Mouse (Mus musculus) frontal cortex, postnatal 10 days (tissue): ENCODE measurements around the gene Ly86.
A peak's percentile ranks its signal among the peaks of the same experiment; 100 is the strongest.

ENCODE experiments used
- DNase-seq, 2 experiments: peaks; one replicate each; pipeline ENCODE4 v3.0.0; 2022; ENCODE audit warnings: low spot score in 2 of 2, mixed read lengths in 1 of 2

Ly86 gene

GRCm38 (mm10) chr13:37457007-37457827 lies 112.2 kb downstream of the Ly86 start:
- DNase-seq = peak; percentile 72 to 77

DNA sequence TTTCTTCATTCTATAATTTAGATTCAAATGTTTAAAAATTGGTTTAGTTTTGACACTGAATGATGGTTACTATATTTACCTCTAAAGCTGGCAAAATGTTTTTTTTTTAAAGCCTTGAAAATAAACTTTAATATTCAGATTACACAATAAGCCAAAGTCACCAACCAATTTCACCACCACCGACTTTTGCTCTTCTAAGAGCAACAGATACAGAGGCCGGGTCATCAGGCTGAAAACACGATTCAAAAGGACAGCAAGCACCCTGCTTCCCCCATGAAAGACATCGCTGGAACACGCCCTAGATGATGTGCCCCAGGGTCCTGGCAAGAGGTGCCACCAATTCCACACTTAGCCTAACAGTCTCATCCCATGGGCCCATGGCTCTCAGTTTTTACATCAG lies 113.5 kb downstream of the Ly86 start:
- no peak for DNase-seq

DNA sequence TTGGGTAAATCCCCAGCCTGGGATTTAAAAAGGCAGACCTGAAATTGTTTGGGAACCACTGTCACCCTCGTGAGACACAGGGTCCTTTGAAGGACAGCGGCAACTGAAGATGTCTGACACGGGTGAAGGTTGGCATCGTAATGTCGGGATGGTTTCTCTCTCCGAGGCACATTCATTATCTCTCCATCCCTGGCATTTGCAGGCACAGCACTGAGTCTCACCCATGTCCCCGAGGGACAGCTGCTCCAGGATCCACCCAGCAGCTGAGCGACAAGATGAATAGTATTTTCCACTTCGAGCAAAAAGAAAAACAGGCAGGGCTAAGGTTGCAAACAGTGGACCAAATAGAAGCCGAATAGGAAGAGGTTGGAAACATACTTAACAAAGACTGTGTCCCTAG lies 114.0 kb downstream of the Ly86 start:
- no peak for DNase-seq

DNA sequence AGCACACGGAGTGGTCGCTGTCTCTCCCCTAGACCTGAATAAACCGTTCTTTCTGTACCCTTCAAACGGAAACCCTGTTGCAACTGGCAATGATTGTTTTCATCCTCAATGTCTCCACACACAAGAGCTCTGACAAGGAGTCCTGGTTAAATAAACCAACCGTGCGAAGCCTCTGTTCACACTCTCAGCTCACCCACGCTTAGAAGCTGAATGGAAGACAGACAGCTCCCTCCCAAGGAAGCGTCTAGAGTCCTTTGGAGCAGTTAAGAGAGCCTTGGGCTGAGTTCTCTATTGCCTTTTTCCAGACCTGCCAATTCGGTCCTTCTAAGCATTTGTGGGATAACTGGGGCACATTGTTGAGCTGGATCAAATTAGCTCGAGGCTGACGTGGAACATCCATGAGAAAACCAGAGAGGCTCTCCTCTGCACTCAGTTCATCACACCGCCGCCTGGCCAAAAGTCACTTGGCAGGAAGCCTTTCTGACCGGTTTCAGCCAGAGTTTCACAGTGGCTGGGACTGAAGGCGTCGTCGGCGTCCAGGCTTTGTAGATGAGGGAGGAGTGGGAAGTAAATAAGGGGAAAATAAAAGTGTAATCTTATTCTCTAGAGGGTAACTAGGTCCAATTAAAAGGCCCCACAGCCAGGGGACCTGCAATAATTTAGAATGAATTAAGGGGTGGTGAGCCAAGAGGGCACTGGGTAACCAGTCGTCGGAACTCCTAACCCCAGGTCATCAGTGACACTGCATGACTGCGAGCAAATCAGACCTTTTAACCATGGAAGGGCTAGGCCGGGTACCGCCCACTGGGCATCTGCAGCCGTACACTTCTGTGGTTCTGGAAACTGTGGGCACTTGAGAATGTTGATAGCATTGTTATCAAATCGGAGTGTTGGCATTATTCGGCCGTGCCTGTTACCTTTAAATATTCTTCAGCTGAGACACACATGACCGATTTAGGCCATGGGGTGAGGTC lies 115.2 kb downstream of the Ly86 start:
- DNase-seq = no peak

DNA sequence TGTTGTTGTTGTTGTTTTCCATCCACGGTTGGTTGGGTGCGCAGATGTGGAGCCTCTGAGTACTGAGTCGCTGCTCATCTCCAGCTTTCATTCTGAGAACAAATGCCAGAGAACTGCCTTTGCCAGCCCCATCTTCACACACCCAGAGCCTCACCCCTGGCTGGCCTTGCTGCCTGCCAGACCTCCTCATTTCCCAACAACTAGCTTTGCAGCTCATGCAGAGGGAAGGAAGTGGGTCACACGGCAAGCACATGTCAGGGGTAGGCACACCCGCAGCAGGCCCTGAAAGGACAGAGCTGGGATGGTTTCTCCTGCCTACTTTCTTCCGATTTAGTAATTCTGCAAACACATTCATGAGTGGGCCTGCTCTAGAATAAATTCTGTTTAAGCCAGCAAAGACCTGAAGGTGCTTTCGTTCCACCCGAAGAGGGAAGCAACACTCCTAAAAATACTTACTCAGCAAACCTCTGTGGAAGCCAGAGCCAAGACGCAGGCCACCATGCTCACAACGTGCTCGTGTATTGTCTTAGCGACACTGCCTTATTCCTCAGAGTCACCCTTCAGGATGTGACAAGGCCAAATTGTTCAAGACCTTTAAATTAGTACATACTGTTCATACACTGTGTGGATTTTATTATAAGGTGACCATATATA lies 117.2 kb downstream of the Ly86 start:
- no peak for DNase-seq

DNA sequence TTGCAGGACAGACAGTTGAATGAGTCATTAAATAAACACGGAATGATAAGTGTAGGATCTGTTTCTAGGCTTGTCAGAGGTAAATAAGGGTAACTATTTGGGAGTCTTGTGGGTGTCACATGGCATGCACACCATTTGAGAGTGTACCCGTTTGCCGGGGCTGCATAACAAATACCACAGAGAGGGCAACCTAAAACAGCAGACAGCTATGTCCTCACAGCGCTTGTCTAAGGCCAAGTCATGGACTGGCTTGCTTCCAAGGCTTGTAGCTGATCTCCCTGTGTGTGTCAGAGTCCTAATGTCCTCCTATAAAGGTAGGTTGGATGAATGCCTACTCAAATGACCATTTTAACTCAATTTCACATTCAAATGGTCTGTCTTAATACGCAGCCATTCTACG lies 120.7 kb downstream of the Ly86 start:
- DNase-seq = no peak

DNA sequence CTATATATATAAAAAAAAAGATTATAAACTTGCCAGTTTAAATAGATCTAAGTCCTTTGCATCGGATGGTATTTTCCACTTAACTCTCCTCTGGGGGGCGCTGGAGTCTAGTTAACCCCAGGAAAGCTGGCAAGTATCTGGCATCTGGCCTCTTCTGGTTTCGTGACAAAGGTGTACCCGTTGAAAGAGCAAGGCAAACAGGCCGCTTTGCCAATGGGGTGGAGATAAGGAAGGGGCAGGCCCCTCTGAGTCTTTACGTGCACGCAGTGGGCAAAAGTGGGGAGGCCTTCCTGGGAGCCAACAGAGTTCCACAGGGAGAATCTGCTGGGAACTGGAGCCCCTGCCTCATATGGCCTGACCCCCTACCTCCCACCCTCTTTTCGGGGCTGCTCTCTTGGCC lies 122.8 kb downstream of the Ly86 start:
- peak in 1 of 2 experiments; percentile 54 for DNase-seq
